Mouse (Mus musculus): ENCODE measurements at regions not wholly inside any gene's neighbourhood (a gene's known extent, or its start where the extent isn't known, plus 50 kb on each side); places are given as distances from the start of the nearest gene placed in this dataset.

GRCm38 (mm10) chr14:102925769-102926443, 56.5 kb downstream of the Kctd12 start:
- Histone ChIP-seq H3K4me3 (replicated peaks; ENCODE audit: low read length) (no peak overlapping the region), H3K36me3 (ENCODE audit: control insufficient read depth, insufficient read depth, low read length) (no peaks in the 10 kb centered on the region), H3K4me1 (ENCODE audit: control insufficient read depth, insufficient read depth, low read length) (no peaks in the 10 kb centered on the region), H3K9ac (ENCODE audit: low read length) (no peak overlapping the region), H3K9me3 (replicated peaks; ENCODE audit: control insufficient read depth, low read length) (no peaks in the 10 kb centered on the region), H3K4me2 (ENCODE audit: low read depth, low read length) (no peak overlapping the region), H3K27me3 (ENCODE audit: control insufficient read depth, insufficient read depth, low read length) (no peaks in the 10 kb centered on the region), H3K27ac (ENCODE audit: low read length) (no peak overlapping the region)
- ATAC-seq (ENCODE audit: insufficient read depth, low FRiP score): no peak
- 75% methylated on average over 6 of the region's 6 CpGs for WGBS

- Histone ChIP-seq H3K27ac (ENCODE audit: low read length) (no peak overlapping the region), H3K27me3 (ENCODE audit: control insufficient read depth, insufficient read depth, low read length) (no peaks in the 10 kb centered on the region), H3K9me3 (replicated peaks; ENCODE audit: control insufficient read depth, low read length) (no peaks in the 10 kb centered on the region), H3K4me3 (replicated peaks; ENCODE audit: low read length) (no peak overlapping the region), H3K4me1 (ENCODE audit: control insufficient read depth, insufficient read depth, low read length) (no peaks in the 10 kb centered on the region), H3K36me3 (ENCODE audit: control insufficient read depth, insufficient read depth, low read length) (no peaks in the 10 kb centered on the region), H3K4me2 (ENCODE audit: low read depth, low read length) (no peak overlapping the region), H3K9ac (ENCODE audit: low read length) (no peak overlapping the region)
- no peak for ATAC-seq (ENCODE audit: insufficient read depth, low FRiP score)
- WGBS: 62% methylated on average over 4 of the region's 4 CpGs
Measured at GRCm38 (mm10) chr14:102924674-102925073, 57.8 kb downstream of the Kctd12 start.

- Histone ChIP-seq H3K9me3 (replicated peaks; ENCODE audit: control insufficient read depth, low read length) (no peaks in the 10 kb centered on the region), H3K27ac (ENCODE audit: low read length) (no peak overlapping the region), H3K27me3 (ENCODE audit: control insufficient read depth, insufficient read depth, low read length) (no peaks in the 10 kb centered on the region), H3K4me2 (ENCODE audit: low read depth, low read length) (no peak overlapping the region), H3K36me3 (ENCODE audit: control insufficient read depth, insufficient read depth, low read length) (no peaks in the 10 kb centered on the region), H3K9ac (ENCODE audit: low read length) (no peak overlapping the region), H3K4me3 (replicated peaks; ENCODE audit: low read length) (no peak overlapping the region), H3K4me1 (ENCODE audit: control insufficient read depth, insufficient read depth, low read length) (no peaks in the 10 kb centered on the region)
- 80% methylated on average over 5 of the region's 5 CpGs for WGBS
- ATAC-seq (ENCODE audit: insufficient read depth, low FRiP score): no peak
Measured at GRCm38 (mm10) chr14:102922496-102922993, 59.9 kb downstream of the Kctd12 start.

GRCm38 (mm10) chr14:102920415-102920814, 62.0 kb downstream of the Kctd12 start:
- H3K4me2 ChIP-seq (ENCODE audit: low read depth, low read length): no peak overlapping the region
- H3K27ac ChIP-seq (ENCODE audit: low read length): no peak overlapping the region
- no peak overlapping the region for H3K9ac ChIP-seq (ENCODE audit: low read length)
- no peaks in the 10 kb centered on the region for H3K4me1 ChIP-seq (ENCODE audit: control insufficient read depth, insufficient read depth, low read length)
- ATAC-seq (ENCODE audit: insufficient read depth, low FRiP score): no peak
- no peak overlapping the region for H3K4me3 ChIP-seq (replicated peaks; ENCODE audit: low read length)
- no peaks in the 10 kb centered on the region for H3K27me3 ChIP-seq (ENCODE audit: control insufficient read depth, insufficient read depth, low read length)
- H3K9me3 ChIP-seq (replicated peaks; ENCODE audit: control insufficient read depth, low read length): no peaks in the 10 kb centered on the region
- 78% methylated on average over 6 of the region's 6 CpGs for WGBS
- no peaks in the 10 kb centered on the region for H3K36me3 ChIP-seq (ENCODE audit: control insufficient read depth, insufficient read depth, low read length)

- no peak for ATAC-seq (ENCODE audit: insufficient read depth, low FRiP score)
- no peak overlapping the region for H3K27ac ChIP-seq (ENCODE audit: low read length)
- no peaks in the 10 kb centered on the region for H3K4me1 ChIP-seq (ENCODE audit: control insufficient read depth, insufficient read depth, low read length)
- no peaks in the 10 kb centered on the region for H3K36me3 ChIP-seq (ENCODE audit: control insufficient read depth, insufficient read depth, low read length)
- 70% methylated on average over 7 of the region's 7 CpGs for WGBS
- H3K4me3 ChIP-seq (replicated peaks; ENCODE audit: low read length): no peak overlapping the region
- no peak overlapping the region for H3K4me2 ChIP-seq (ENCODE audit: low read depth, low read length)
- no peak overlapping the region for H3K9ac ChIP-seq (ENCODE audit: low read length)
- no peaks in the 10 kb centered on the region for H3K27me3 ChIP-seq (ENCODE audit: control insufficient read depth, insufficient read depth, low read length)
- H3K9me3 ChIP-seq (replicated peaks; ENCODE audit: control insufficient read depth, low read length): no peaks in the 10 kb centered on the region
Measured at GRCm38 (mm10) chr14:102919261-102919801, 63.1 kb downstream of the Kctd12 start.

GRCm38 (mm10) chr14:102917929-102918328, 64.5 kb downstream of the Kctd12 start:
- Histone ChIP-seq H3K27me3 (ENCODE audit: control insufficient read depth, insufficient read depth, low read length) (no peaks in the 10 kb centered on the region), H3K9ac (ENCODE audit: low read length) (no peak overlapping the region), H3K9me3 (replicated peaks; ENCODE audit: control insufficient read depth, low read length) (no peaks in the 10 kb centered on the region), H3K4me1 (ENCODE audit: control insufficient read depth, insufficient read depth, low read length) (no peaks in the 10 kb centered on the region), H3K4me2 (ENCODE audit: low read depth, low read length) (no peak overlapping the region), H3K36me3 (ENCODE audit: control insufficient read depth, insufficient read depth, low read length) (no peaks in the 10 kb centered on the region), H3K27ac (ENCODE audit: low read length) (no peak overlapping the region), H3K4me3 (replicated peaks; ENCODE audit: low read length) (no peak overlapping the region)
- 56% methylated on average over 1 of the region's 1 CpGs for WGBS
- ATAC-seq (ENCODE audit: insufficient read depth, low FRiP score): no peak

GRCm38 (mm10) chr14:102915918-102916317, 66.5 kb downstream of the Kctd12 start:
- no peaks in the 10 kb centered on the region for H3K27me3 ChIP-seq (ENCODE audit: control insufficient read depth, insufficient read depth, low read length)
- H3K36me3 ChIP-seq (ENCODE audit: control insufficient read depth, insufficient read depth, low read length): no peaks in the 10 kb centered on the region
- H3K27ac ChIP-seq (ENCODE audit: low read length): no peak overlapping the region
- 87% methylated on average over 4 of the region's 4 CpGs for WGBS
- H3K4me1 ChIP-seq (ENCODE audit: control insufficient read depth, insufficient read depth, low read length): no peaks in the 10 kb centered on the region
- no peak overlapping the region for H3K4me3 ChIP-seq (replicated peaks; ENCODE audit: low read length)
- no peak overlapping the region for H3K9ac ChIP-seq (ENCODE audit: low read length)
- no peak overlapping the region for H3K4me2 ChIP-seq (ENCODE audit: low read depth, low read length)
- no peaks in the 10 kb centered on the region for H3K9me3 ChIP-seq (replicated peaks; ENCODE audit: control insufficient read depth, low read length)
- no peak for ATAC-seq (ENCODE audit: insufficient read depth, low FRiP score)

- no peak overlapping the region for H3K4me3 ChIP-seq (replicated peaks; ENCODE audit: low read length)
- H3K27ac ChIP-seq (ENCODE audit: low read length): no peak overlapping the region
- ATAC-seq (ENCODE audit: insufficient read depth, low FRiP score): no peak
- 76% methylated on average over 3 of the region's 3 CpGs for WGBS
- H3K9me3 ChIP-seq (replicated peaks; ENCODE audit: control insufficient read depth, low read length): no peaks in the 10 kb centered on the region
- H3K9ac ChIP-seq (ENCODE audit: low read length): no peak overlapping the region
- H3K4me1 ChIP-seq (ENCODE audit: control insufficient read depth, insufficient read depth, low read length): no peaks in the 10 kb centered on the region
- H3K4me2 ChIP-seq (ENCODE audit: low read depth, low read length): no peak overlapping the region
- H3K27me3 ChIP-seq (ENCODE audit: control insufficient read depth, insufficient read depth, low read length): no peaks in the 10 kb centered on the region
- no peaks in the 10 kb centered on the region for H3K36me3 ChIP-seq (ENCODE audit: control insufficient read depth, insufficient read depth, low read length)
Measured at GRCm38 (mm10) chr14:102911582-102911981, 70.9 kb downstream of the Kctd12 start.

- no peaks in the 10 kb centered on the region for H3K36me3 ChIP-seq (ENCODE audit: control insufficient read depth, insufficient read depth, low read length)
- H3K4me2 ChIP-seq (ENCODE audit: low read depth, low read length): no peak overlapping the region
- no peak for ATAC-seq (ENCODE audit: insufficient read depth, low FRiP score)
- no peak overlapping the region for H3K4me3 ChIP-seq (replicated peaks; ENCODE audit: low read length)
- H3K9me3 ChIP-seq (replicated peaks; ENCODE audit: control insufficient read depth, low read length): no peaks in the 10 kb centered on the region
- H3K27me3 ChIP-seq (ENCODE audit: control insufficient read depth, insufficient read depth, low read length): no peaks in the 10 kb centered on the region
- no peak overlapping the region for H3K27ac ChIP-seq (ENCODE audit: low read length)
- H3K9ac ChIP-seq (ENCODE audit: low read length): no peak overlapping the region
- 77% methylated on average over 3 of the region's 3 CpGs for WGBS
- H3K4me1 ChIP-seq (ENCODE audit: control insufficient read depth, insufficient read depth, low read length): no peaks in the 10 kb centered on the region
Measured at GRCm38 (mm10) chr14:102908990-102909389, 73.4 kb downstream of the Kctd12 start.
